Mouse (Mus musculus) MEL (cell line): Measurements from ENCODE around the gene Cemip.

Experiments used
- CTCF ChIP-seq, 3 experiments: IDR thresholded peaks in 2 of 3; conservative IDR thresholded peaks in 1 of 3; 2 replicates each; pipeline ENCODE4 v1.5.1; 2011 to 2012; ENCODE audit warnings: low read length in 3 of 3, low read depth in 2 of 3, mild to moderate bottlenecking in 2 of 3, improper control_type of control experiment in 1 of 3, inconsistent platforms in 1 of 3, mixed read lengths in 1 of 3, moderate library complexity in 1 of 3; ENCODE audit not compliant: control insufficient read depth in 1 of 3, insufficient read depth in 1 of 3, poor library complexity in 1 of 3, severe bottlenecking in 1 of 3
- EP300 ChIP-seq, 2 experiments: IDR thresholded peaks; 2 replicates each; pipeline ENCODE4 v1.6.1; 2011; ENCODE audit warnings: improper control_type of control experiment in 2 of 2, low read length in 2 of 2, low read depth in 1 of 2, mild to moderate bottlenecking in 1 of 2
- GATA1 ChIP-seq: IDR thresholded peaks from 2 replicates; pipeline ENCODE4 v1.6.1; 2011; ENCODE audit warnings: low read depth, low read length, improper control_type of control experiment
- HCFC1 ChIP-seq: IDR thresholded peaks from 2 replicates; pipeline ENCODE4 v1.6.1; 2012; ENCODE audit warnings: low read depth, mild to moderate bottlenecking, inconsistent platforms, low read length, improper control_type of control experiment, moderate library complexity
- MXI1 ChIP-seq: IDR thresholded peaks from 2 replicates; pipeline ENCODE4 v1.6.1; 2011; ENCODE audit warnings: mild to moderate bottlenecking, low read depth, low read length, improper control_type of control experiment
- POLR2A ChIP-seq, 2 experiments: IDR thresholded peaks; 2 replicates each; pipeline ENCODE4 v1.6.1; 2011 to 2012; ENCODE audit warnings: low read length in 2 of 2, mild to moderate bottlenecking in 2 of 2, control low read depth in 1 of 2, improper control_type of control experiment in 1 of 2, low read depth in 1 of 2, moderate library complexity in 1 of 2; ENCODE audit not compliant: control insufficient read depth in 1 of 2, insufficient read depth in 1 of 2, poor library complexity in 1 of 2
- POLR2AphosphoS2 ChIP-seq: IDR thresholded peaks from 2 replicates; pipeline ENCODE4 v1.6.1; 2011; ENCODE audit warnings: low read length, improper control_type of control experiment
- TBP ChIP-seq: IDR thresholded peaks from 2 replicates; pipeline ENCODE4 v1.8.0; 2011; ENCODE audit warnings: low read depth, low read length, improper control_type of control experiment
- TCF12 ChIP-seq: IDR thresholded peaks from 2 replicates; pipeline ENCODE4 v1.6.1; 2014; ENCODE audit warnings: low read depth, mild to moderate bottlenecking, inconsistent platforms, low read length, improper control_type of control experiment, moderate library complexity
- USF1 ChIP-seq: IDR thresholded peaks from 2 replicates; pipeline ENCODE4 v1.6.1; 2014; ENCODE audit warnings: low read depth, mild to moderate bottlenecking, inconsistent platforms, low read length, improper control_type of control experiment, moderate library complexity
- USF2 ChIP-seq, 2 experiments: IDR thresholded peaks; 2 replicates each; pipeline ENCODE4 v1.6.1; 2011 to 2012; ENCODE audit warnings: improper control_type of control experiment in 2 of 2, low read length in 2 of 2, borderline replicate concordance in 1 of 2, inconsistent platforms in 1 of 2, low read depth in 1 of 2, mild to moderate bottlenecking in 1 of 2; ENCODE audit not compliant: insufficient read depth in 1 of 2
- ZNF384 ChIP-seq: IDR thresholded peaks from 2 replicates; pipeline ENCODE4 v1.6.1; 2012; ENCODE audit warnings: low read depth, mild to moderate bottlenecking, inconsistent platforms, low read length, improper control_type of control experiment

DNA sequence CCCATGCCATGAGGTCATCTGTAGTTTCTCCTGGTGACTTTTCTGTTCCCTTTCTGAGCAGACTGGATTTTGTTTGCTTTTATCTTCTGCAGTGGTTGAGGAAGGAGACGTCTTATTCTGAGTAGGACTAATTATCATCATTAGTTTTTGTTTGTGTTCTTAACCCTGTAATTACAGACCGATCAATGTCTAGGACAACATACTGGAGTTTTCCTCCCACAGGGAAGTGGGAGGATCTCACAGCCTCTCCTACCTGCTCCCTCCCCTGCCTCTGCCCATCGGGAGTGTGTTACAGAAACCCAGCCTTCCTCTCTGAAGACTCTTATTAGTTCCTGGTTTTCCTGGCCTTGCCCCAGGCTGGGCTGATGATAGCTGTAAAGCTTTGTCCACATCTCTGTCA, 164.7 kb downstream of the Cemip start:
- TF ChIP-seq MXI1, result no peak
- TF ChIP-seq GATA1, result no peak
- no peak for TF ChIP-seq EP300 (IDR thresholded peaks at IDR 0.05; ENCODE audit: low read depth in 1 of 2, low read length in 2 of 2)
- no peak for TF ChIP-seq USF1
- TF ChIP-seq POLR2A (IDR thresholded peaks at IDR 0.05; ENCODE audit: control insufficient read depth in 1 of 2, insufficient read depth in 1 of 2, low read depth in 1 of 2, low read length in 2 of 2, poor library complexity in 1 of 2), result no peak
- TF ChIP-seq POLR2AphosphoS2, result no peak
- no peak for TF ChIP-seq CTCF (IDR thresholded peaks at IDR 0.05 in 2 of 3, conservative IDR thresholded peaks at IDR 0.05 in 1 of 3; ENCODE audit: control insufficient read depth in 1 of 3, insufficient read depth in 1 of 3, low read depth in 2 of 3, low read length in 3 of 3, poor library complexity in 1 of 3, severe bottlenecking in 1 of 3)
- TF ChIP-seq HCFC1, result no peak
- no peak for TF ChIP-seq ZNF384
- no peak for TF ChIP-seq USF2 (IDR thresholded peaks at IDR 0.05; ENCODE audit: borderline replicate concordance in 1 of 2, insufficient read depth in 1 of 2, low read depth in 1 of 2, low read length in 2 of 2)
- no peak for TF ChIP-seq TBP
- no peak for TF ChIP-seq TCF12
